Mouse (Mus musculus): ENCODE results near the gene Syt2. TPM values are rescaled to one million over a fixed set of nuclear protein-coding genes. Genes with fewer than 3 reads are reported as not detected.

Gene Syt2
- polyA plus RNA-seq, 1 experiment from 2014 or later, result 2.4 TPM

Small RNA genes lying within 50 kb of the gene (microRNA-seq; reads per million reads assigned to microRNA genes)
- gene Gm22232, result not detected

Other genes with a start within 250 kb of the Syt2 start
- gene Cyb5r1, start 241.1 kb upstream of the Syt2 start, polyA plus RNA-seq (2015; fragmentation: Nextera tagmentation; extraction: Ambion mirVana), result 16.9 and 18.2 TPM in 2 replicates
- gene Adipor1, start 231.3 kb upstream of the Syt2 start, polyA plus RNA-seq (2015; fragmentation: Nextera tagmentation; extraction: Ambion mirVana), result 63.5 and 68.2 TPM in 2 replicates
- gene Klhl12, start 191.1 kb upstream of the Syt2 start, polyA plus RNA-seq (2015; fragmentation: Nextera tagmentation; extraction: Ambion mirVana), result 32.1 and 32.3 TPM in 2 replicates
- gene Rabif, start 152.0 kb upstream of the Syt2 start, polyA plus RNA-seq (2015; fragmentation: Nextera tagmentation; extraction: Ambion mirVana), result 54.9 and 59.4 TPM in 2 replicates
- not detected in 2 replicates for gene Mgat4e, start 97.0 kb upstream of the Syt2 start, polyA plus RNA-seq (2015; fragmentation: Nextera tagmentation; extraction: Ambion mirVana)
- 110 and 111 TPM in 2 replicates for gene Kdm5b, start 86.5 kb upstream of the Syt2 start, polyA plus RNA-seq (2015; fragmentation: Nextera tagmentation; extraction: Ambion mirVana)

Measured in midbrain, embryonic 13.5 days (tissue).